Mouse (Mus musculus) stomach, embryonic 16.5 days (tissue): ENCODE measurements around the gene Armh3. TPM values are rescaled to one million over a fixed set of nuclear protein-coding genes. Genes with fewer than 3 reads are reported as not detected.

Experiments used
- ATAC-seq: fragments of 200-750 bp; cut with Nextera tagmentation; 2 replicates; pipeline ENCODE4 v1.8.0; 2017; ENCODE audit warnings: moderate number of reproducible peaks, moderate TSS enrichment; ENCODE audit not compliant: insufficient read depth, low FRiP score
- H3K27ac ChIP-seq: fragments of 300-500 bp; sonication (generic); 2 replicates; pipeline ENCODE4 v1.5.1; 2014; ENCODE audit warnings: low read length
- H3K27me3 ChIP-seq: fragments of 300-500 bp; sonication (generic); 2 replicates; pipeline ENCODE4 v1.6.1; 2014; ENCODE audit warnings: low read length, control low read depth, mixed read lengths; ENCODE audit not compliant: control insufficient read depth, insufficient read depth
- H3K36me3 ChIP-seq: fragments of 300-500 bp; sonication (generic); 2 replicates; pipeline ENCODE4 v1.6.1; 2014; ENCODE audit warnings: low read length; ENCODE audit not compliant: control insufficient read depth, insufficient read depth
- H3K4me1 ChIP-seq: fragments of 300-500 bp; sonication (generic); 2 replicates; pipeline ENCODE4 v1.6.1; 2014; ENCODE audit warnings: low read length, control low read depth, mixed read lengths; ENCODE audit not compliant: control insufficient read depth, insufficient read depth
- H3K4me2 ChIP-seq: fragments of 300-500 bp; sonication (generic); 2 replicates; pipeline ENCODE4 v1.6.1; 2014; ENCODE audit warnings: low read depth, low read length, mixed read lengths
- H3K4me3 ChIP-seq: fragments of 300-500 bp; sonication (generic); replicated peaks from 2 replicates; pipeline ENCODE4 v1.5.1; 2014; ENCODE audit warnings: mild to moderate bottlenecking, low read length
- H3K9ac ChIP-seq: fragments of 300-500 bp; sonication (generic); 2 replicates; pipeline ENCODE4 v1.6.1; 2014; ENCODE audit warnings: low read length
- H3K9me3 ChIP-seq: fragments of 300-500 bp; sonication (generic); replicated peaks from 2 replicates; pipeline ENCODE4 v1.6.1; 2016; ENCODE audit warnings: low read length, control low read depth; ENCODE audit not compliant: control insufficient read depth
- WGBS: fragments of 180-500 bp; shearing (Covaris S2); extraction: QIAGEN DNeasy Blood & Tissue Kit; methylation state at CpG from one replicate; pipeline ENCODE4 v1.1.7; 2014; 5-methylcytosine and 5-hydroxymethylcytosine counted together
- polyA plus RNA-seq: library from polyadenylated mRNA; unstranded; fragments of >200 nt; fragmentation: Nextera tagmentation; extraction: Ambion mirVana; gene quantifications from 2 replicates; pipeline ENCODE4 v1.2.1, GENCODE M21; 2015

Gene Armh3
- polyA plus RNA-seq, 1 experiment from 2014 or later, result 15.4 TPM

DNA sequence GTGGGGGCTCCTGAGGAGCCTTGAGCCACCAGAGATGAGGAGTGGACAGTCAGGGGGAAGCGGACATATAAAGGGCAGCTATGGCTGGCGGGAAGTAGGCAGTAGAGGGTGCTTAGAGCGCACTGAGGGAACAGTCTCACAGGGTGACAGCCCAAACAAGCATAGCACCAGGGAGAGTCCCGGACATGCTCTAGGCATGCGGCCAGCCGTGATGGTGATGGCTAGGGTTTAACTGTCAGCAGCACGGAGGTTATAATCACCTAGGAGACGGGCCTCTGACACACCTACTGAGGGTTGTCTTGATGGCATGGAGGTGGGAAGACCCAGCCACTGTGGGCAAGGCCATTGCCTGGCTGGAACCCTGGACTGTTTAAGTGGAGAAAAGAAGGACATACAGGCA, 28.3 kb upstream of the Armh3 start:
- no peak overlapping the region for H3K9ac ChIP-seq
- H3K27me3 ChIP-seq, result no peaks in the 10 kb centered on the region
- no peak overlapping the region for H3K4me2 ChIP-seq
- peaks cover 8% of the 10 kb centered on the region; the same call in 1 of the 2 replicates for H3K36me3 ChIP-seq
- H3K27ac ChIP-seq, result no peak overlapping the region
- H3K9me3 ChIP-seq, result 0 out of 2 replicates have a peak, but pooled peaks cover 3% of the 10 kb centered on the region
- no peak overlapping the region for H3K4me3 ChIP-seq
- H3K4me1 ChIP-seq, result no peaks in the 10 kb centered on the region
- ATAC-seq, result no peak
- WGBS, result 57% methylated on average over 8 of the region's 8 CpGs

DNA sequence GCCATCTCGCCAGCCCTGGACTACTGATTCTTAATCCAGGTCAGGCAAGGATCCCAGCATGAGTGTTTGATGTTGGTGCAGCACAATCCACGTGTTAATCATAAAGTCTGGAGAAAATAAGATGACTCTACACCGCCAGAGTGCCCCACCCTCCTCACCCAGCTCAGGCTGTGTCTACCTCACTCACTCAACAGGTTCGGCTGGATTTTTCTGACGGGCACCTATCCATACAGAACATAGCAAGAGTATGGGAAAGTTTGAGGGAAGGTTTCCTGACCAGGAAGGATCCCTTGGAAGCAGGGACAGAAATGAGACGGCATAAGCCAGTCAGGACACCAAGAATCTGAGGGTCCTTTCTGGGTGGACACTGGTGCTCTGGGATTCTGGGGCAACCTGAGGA, 26.7 kb upstream of the Armh3 start:
- no peaks in the 10 kb centered on the region for H3K4me1 ChIP-seq
- H3K9ac ChIP-seq, result no peak overlapping the region
- no peak overlapping the region; the same call in 1 of the 2 replicates for H3K4me2 ChIP-seq
- H3K27me3 ChIP-seq, result no peaks in the 10 kb centered on the region
- no peak overlapping the region for H3K4me3 ChIP-seq
- ATAC-seq, result peak; percentile 86
- H3K9me3 ChIP-seq, result 0 out of 2 replicates have a peak, but pooled peaks cover 3% of the 10 kb centered on the region
- peak overlapping the region; percentile 80 for H3K27ac ChIP-seq
- no peaks in the 10 kb centered on the region; the same call in 1 of the 2 replicates for H3K36me3 ChIP-seq
- WGBS, result 45% methylated on average over 6 of the region's 6 CpGs

DNA sequence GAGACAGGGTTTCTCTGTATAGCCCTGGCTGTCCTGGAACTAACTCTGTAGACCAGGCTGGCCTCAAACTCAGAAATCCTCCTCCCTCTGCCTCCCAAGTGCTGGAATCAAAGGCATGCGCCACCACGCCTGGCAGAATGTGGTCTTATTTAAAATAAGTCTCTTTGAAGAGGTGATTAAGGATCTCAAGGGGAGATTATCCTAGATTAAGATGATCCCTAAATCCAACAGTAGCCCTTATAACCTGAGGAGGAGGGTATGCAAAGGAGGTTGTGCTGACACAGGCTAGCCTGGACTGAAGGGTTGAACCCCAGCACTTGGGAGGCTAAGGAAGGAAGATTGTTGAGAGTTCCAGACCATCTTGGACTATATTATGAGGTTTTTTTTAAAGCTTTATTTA, 17.7 kb upstream of the Armh3 start:
- 74% methylated on average over 2 of the region's 2 CpGs for WGBS
- ATAC-seq, result no peak
- H3K9ac ChIP-seq, result no peak overlapping the region

DNA sequence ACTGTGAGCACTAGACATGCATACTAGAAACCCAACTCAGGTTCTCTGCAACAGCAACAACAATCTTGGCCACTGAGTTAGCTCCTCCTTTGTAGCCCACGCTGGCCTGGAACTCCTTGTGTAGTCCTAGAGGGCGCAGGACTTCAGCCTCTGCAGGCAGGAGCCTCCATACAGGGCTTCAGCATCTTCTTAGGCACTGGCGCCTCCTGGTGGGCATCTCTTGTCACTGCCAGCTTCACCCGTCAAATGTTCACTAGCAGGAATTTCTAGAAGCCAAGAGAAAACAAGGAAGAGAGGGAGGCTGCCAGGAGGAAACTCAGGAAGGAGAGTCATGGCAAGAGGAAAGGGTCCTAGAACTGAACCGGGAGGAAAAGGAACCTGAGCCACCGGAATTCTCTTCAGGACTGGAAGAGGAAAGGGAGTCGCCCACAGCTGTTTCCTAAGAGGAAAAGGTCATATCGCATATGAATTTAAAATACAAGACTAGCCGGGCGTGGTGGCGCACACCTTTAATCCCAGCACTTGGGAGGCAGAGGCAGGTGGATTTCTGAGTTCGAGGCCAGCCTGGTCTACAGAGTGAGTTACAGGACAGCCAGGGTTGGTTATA, 16.4 kb upstream of the Armh3 start:
- H3K4me3 ChIP-seq, result no peak overlapping the region
- H3K4me2 ChIP-seq, result no peak overlapping the region
- no peak overlapping the region; the same call in 1 of the 2 replicates for H3K9ac ChIP-seq
- no peak overlapping the region for H3K27ac ChIP-seq
- no peaks in the 10 kb centered on the region for H3K27me3 ChIP-seq
- H3K4me1 ChIP-seq, result no peaks in the 10 kb centered on the region
- peak; percentile 78; the same call in 1 of the 2 replicates for ATAC-seq
- H3K9me3 ChIP-seq, result no peaks in the 10 kb centered on the region
- 35% methylated on average over 12 of the region's 12 CpGs for WGBS
- H3K36me3 ChIP-seq, result no peaks in the 10 kb centered on the region

More for the DNA sequence above, 17.7 kb upstream of the Armh3 start:
- Histone ChIP-seq H3K27me3 (no peaks in the 10 kb centered on the region), H3K4me2 (no peak overlapping the region), H3K9me3 (no peaks in the 10 kb centered on the region), H3K4me1 (no peaks in the 10 kb centered on the region), H3K27ac (no peak overlapping the region), H3K4me3 (no peak overlapping the region), H3K36me3 (no peaks in the 10 kb centered on the region)

DNA sequence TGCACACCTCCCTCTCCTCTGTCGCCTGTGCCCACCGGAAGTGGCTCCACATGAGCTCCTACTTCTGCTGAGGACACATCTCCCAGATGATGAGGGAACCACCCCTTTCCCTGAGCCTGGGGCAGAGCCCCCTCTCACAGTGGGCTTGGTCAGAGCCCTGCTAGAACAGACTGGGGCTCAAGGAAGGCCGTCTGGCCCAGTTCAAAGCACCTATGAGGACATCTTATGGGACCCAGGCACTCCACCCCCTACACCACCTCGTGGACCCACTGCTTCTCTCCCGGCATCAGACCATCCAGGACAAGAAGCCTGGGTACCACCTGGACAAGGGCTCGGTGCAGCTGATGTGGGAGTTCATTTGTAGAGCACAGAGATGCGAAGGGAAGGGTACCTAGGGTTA, 7.4 kb upstream of the Armh3 start:
- Histone ChIP-seq H3K9me3 (no peaks in the 10 kb centered on the region), H3K4me2 (no peak overlapping the region), H3K36me3 (no peaks in the 10 kb centered on the region), H3K4me3 (no peak overlapping the region), H3K27me3 (no peaks in the 10 kb centered on the region), H3K9ac (no peak overlapping the region; the same call in 1 of the 2 replicates), H3K4me1 (peaks cover 9% of the 10 kb centered on the region; the same call in 1 of the 2 replicates), H3K27ac (no peak overlapping the region)
- no peak for ATAC-seq
- 84% methylated on average over 7 of the region's 7 CpGs for WGBS

DNA sequence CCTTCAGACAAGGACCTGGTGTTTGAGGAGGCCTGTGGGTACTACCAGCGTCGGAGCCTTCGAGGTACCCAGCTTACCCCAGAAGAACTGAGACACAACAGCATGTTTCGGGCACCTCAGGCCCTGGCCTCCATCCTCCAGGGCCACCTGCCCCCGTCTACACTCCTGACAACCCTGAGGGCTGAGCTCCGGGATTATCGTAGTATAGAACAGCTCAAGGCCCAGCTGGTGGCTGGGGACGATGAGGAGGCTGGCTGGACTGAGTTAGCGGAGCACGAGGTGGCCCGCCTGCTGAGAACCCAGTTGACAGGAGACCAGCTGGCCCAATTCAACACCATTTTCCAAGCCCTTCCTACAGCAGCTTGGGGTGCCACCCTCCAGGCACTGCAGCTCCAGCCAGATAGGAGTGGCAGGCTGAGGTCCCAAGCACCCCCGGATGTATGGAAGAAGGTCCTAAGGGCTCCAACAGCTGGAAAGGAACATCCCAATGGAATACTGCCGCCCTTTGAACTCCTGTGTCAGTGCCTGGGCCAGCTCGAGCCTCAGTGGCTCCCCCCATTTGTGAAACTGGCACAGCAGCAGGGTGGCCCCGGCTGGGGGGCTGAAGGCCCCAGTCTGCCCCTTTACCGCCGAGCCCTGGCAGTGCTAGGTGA, 6.7 kb upstream of the Armh3 start:
- WGBS, result 84% methylated on average over 17 of the region's 17 CpGs
- no peaks in the 10 kb centered on the region for H3K9me3 ChIP-seq
- no peak overlapping the region for H3K27ac ChIP-seq
- peak overlapping the region; percentile 77; the same call in 1 of the 2 replicates for H3K9ac ChIP-seq
- H3K4me2 ChIP-seq, result no peak overlapping the region
- no peaks in the 10 kb centered on the region for H3K36me3 ChIP-seq
- H3K27me3 ChIP-seq, result no peaks in the 10 kb centered on the region
- H3K4me3 ChIP-seq, result no peak overlapping the region
- peaks cover 9% of the 10 kb centered on the region; the same call in 1 of the 2 replicates for H3K4me1 ChIP-seq
- ATAC-seq, result no peak

DNA sequence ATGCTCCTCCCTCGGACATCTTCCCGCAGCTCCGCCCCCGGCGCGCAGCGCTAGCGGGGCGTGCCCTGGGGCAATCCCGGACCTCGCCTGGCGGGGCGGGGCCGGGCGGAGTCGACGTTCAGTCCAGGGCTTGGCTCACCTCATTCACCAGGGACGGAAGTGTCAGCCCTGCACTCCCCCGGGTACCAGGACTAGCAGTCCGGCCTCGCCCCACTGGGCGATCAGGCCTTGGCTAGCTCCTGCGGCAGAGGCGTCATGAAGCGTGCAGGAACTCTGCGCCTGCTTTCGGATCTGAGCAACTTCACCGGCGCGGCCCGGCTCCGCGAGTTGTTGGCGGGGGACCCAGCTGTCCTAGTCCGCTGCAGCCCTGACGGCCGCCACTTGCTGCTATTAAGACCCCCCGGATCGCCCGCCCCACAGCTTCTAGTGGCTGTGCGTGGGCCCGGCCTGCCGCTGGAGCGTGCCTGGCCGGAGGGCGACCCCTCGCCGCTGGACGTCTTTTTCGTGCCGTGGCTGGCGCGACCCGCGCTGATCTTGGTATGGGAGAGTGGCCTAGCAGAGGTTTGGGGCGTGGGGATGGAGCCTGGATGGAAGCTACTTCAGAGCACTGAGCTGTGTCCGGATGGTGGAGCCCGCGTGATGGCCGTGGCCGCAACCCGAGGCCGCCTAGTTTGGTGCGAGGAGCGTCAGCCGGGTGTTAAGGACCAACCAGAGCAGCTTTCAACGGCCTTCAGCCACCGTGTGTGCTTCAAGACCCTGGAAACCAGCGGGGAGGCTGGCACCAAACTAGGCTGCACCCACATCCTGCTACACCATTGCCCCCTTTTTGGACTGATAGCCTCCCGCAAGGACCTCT, 5.3 kb upstream of the Armh3 start, which contains the start of gene Hps6:
Gene Hps6, plus strand, starts transcription at position 138 of the 856 bp plus-strand sequence.
- WGBS, result 2% methylated on average over 70 of the region's 70 CpGs
- no peaks in the 10 kb centered on the region for H3K36me3 ChIP-seq
- peak within 1 kb of the TSS; percentile 66 for H3K4me3 ChIP-seq
- peak; percentile 90 for ATAC-seq
- no peaks in the 10 kb centered on the region for H3K9me3 ChIP-seq
- H3K27ac ChIP-seq, result 0 out of 2 replicates have a peak within 1 kb of the TSS, but pooled peaks have one; percentile 1
- peak within 1 kb of the TSS; percentile 85 for H3K4me2 ChIP-seq
- peak within 1 kb of the TSS; percentile 77 for H3K9ac ChIP-seq
- no peaks in the 10 kb centered on the region for H3K27me3 ChIP-seq
- H3K4me1 ChIP-seq, result peaks cover 12% of the 10 kb centered on the region; the same call in 1 of the 2 replicates

DNA sequence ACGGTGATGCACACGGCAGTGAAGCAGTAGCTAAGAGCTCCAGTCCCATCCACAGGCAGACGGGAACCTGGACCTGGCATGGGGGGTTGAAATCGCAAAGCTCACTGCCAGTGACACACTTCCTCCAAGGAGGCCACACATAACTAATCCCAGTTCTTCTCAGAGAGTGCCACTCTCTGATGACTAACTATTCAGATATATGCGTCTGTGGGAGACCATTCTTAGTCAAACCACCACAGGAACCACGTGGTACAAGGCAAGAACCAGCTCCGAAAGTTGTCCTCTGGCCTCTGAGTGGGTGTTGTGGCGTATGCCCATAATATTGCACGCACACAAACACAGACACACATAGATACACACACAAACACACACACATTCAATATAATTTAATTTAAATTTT, 4.0 kb upstream of the Armh3 start:
- Histone ChIP-seq H3K4me1 (peaks cover 14% of the 10 kb centered on the region), H3K27ac (no peak overlapping the region), H3K9ac (no peak overlapping the region), H3K4me3 (no peak overlapping the region), H3K9me3 (no peaks in the 10 kb centered on the region), H3K36me3 (no peaks in the 10 kb centered on the region), H3K27me3 (no peaks in the 10 kb centered on the region), H3K4me2 (no peak overlapping the region)
- 80% methylated on average over 9 of the region's 9 CpGs for WGBS
- ATAC-seq, result no peak
